Mouse (Mus musculus): ENCODE results near the gene Adamts8. TPM values are rescaled to one million over a fixed set of nuclear protein-coding genes. Genes with fewer than 3 reads are reported as not detected.
A peak's percentile ranks its signal among the peaks of the same experiment; 100 is the strongest.

The Adamts8 gene
- polyA plus RNA-seq, 1 experiment from 2014 or later = 1.7 TPM

- ATAC-seq (replicated peaks) = no peak
- Histone ChIP-seq H3K4me3 (no peak overlapping the region), H3K27ac (no peak overlapping the region), H3K36me3 (replicated peaks) (no peaks in the 10 kb centered on the region), H3K9me3 (no peaks in the 10 kb centered on the region), H3K9ac (no peak overlapping the region), H3K4me1 (no peaks in the 10 kb centered on the region), H3K27me3 (replicated peaks) (no peaks in the 10 kb centered on the region), H3K4me2 (no peak overlapping the region)
- WGBS = 83% methylated on average over 5 of the region's 5 CpGs
Observed at GRCm38 (mm10) chr9:30910491-30910890, 31.9 kb upstream of the Adamts8 start.

- Histone ChIP-seq H3K9me3 (no peaks in the 10 kb centered on the region), H3K4me3 (no peak overlapping the region), H3K4me2 (no peak overlapping the region), H3K36me3 (replicated peaks) (no peaks in the 10 kb centered on the region), H3K27ac (no peak overlapping the region), H3K4me1 (no peaks in the 10 kb centered on the region), H3K27me3 (replicated peaks) (no peaks in the 10 kb centered on the region), H3K9ac (no peak overlapping the region)
- ATAC-seq (replicated peaks) = no peak
- WGBS = 68% methylated on average over 3 of the region's 3 CpGs
Observed at GRCm38 (mm10) chr9:30912161-30912560, 30.2 kb upstream of the Adamts8 start.

- Histone ChIP-seq H3K9ac (no peak overlapping the region), H3K4me1 (peaks cover 1% of the 10 kb centered on the region), H3K27me3 (replicated peaks) (no peaks in the 10 kb centered on the region), H3K9me3 (no peaks in the 10 kb centered on the region), H3K4me2 (no peak overlapping the region), H3K4me3 (no peak overlapping the region), H3K36me3 (replicated peaks) (no peaks in the 10 kb centered on the region), H3K27ac (no peak overlapping the region)
- WGBS = 71% methylated on average over 3 of the region's 3 CpGs
- ATAC-seq (replicated peaks) = no peak
Observed at GRCm38 (mm10) chr9:30913429-30913828, 28.9 kb upstream of the Adamts8 start.

GRCm38 (mm10) chr9:30914241-30914640 is 28.1 kb upstream of the Adamts8 start:
- no peak for ATAC-seq (replicated peaks)
- WGBS = 95% methylated on average over 2 of the region's 2 CpGs

GRCm38 (mm10) chr9:30916266-30916968 is 25.9 kb upstream of the Adamts8 start:
- Histone ChIP-seq H3K36me3 (replicated peaks) (no peaks in the 10 kb centered on the region), H3K4me1 (peaks cover 20% of the 10 kb centered on the region), H3K4me3 (no peak overlapping the region), H3K27ac (no peak overlapping the region), H3K9ac (no peak overlapping the region), H3K27me3 (replicated peaks) (peaks cover 14% of the 10 kb centered on the region), H3K9me3 (no peaks in the 10 kb centered on the region), H3K4me2 (no peak overlapping the region)
- ATAC-seq (replicated peaks) = no peak
- 93% methylated on average over 6 of the region's 6 CpGs for WGBS

More at GRCm38 (mm10) chr9:30914241-30914640, 28.1 kb upstream of the Adamts8 start:
- Histone ChIP-seq H3K9me3 (no peaks in the 10 kb centered on the region), H3K27ac (no peak overlapping the region), H3K4me3 (no peak overlapping the region), H3K36me3 (replicated peaks) (no peaks in the 10 kb centered on the region), H3K4me1 (peaks cover 9% of the 10 kb centered on the region), H3K27me3 (replicated peaks) (0 out of 2 replicates have a peak, but pooled peaks cover 1% of the 10 kb centered on the region), H3K4me2 (no peak overlapping the region), H3K9ac (no peak overlapping the region)

- Histone ChIP-seq H3K36me3 (replicated peaks) (no peaks in the 10 kb centered on the region), H3K27me3 (replicated peaks) (peaks cover 22% of the 10 kb centered on the region), H3K9ac (peak overlapping the region; percentile 2; the same call in 1 of the 2 replicates), H3K4me3 (peak overlapping the region; percentile 8; the same call in 1 of the 2 replicates), H3K4me1 (peaks cover 27% of the 10 kb centered on the region), H3K27ac (no peak overlapping the region), H3K4me2 (peak overlapping the region; percentile 87; the same call in 1 of the 2 replicates), H3K9me3 (no peaks in the 10 kb centered on the region)
- no peak for ATAC-seq (replicated peaks)
- 35% methylated on average over 12 of the region's 12 CpGs for WGBS
Observed at GRCm38 (mm10) chr9:30918466-30919356, 23.7 kb upstream of the Adamts8 start.

GRCm38 (mm10) chr9:30919686-30920085 is 22.7 kb upstream of the Adamts8 start:
- Histone ChIP-seq H3K9me3 (no peaks in the 10 kb centered on the region), H3K4me2 (peak overlapping the region; percentile 87), H3K27ac (no peak overlapping the region), H3K4me1 (peaks cover 27% of the 10 kb centered on the region), H3K9ac (no peak overlapping the region), H3K27me3 (replicated peaks) (peaks cover 22% of the 10 kb centered on the region), H3K36me3 (replicated peaks) (no peaks in the 10 kb centered on the region), H3K4me3 (no peak overlapping the region)
- ATAC-seq (replicated peaks) = no peak
- 88% methylated on average over 9 of the region's 9 CpGs for WGBS

- Histone ChIP-seq H3K27ac (no peak overlapping the region), H3K4me2 (peak overlapping the region; percentile 87), H3K27me3 (replicated peaks) (peaks cover 22% of the 10 kb centered on the region), H3K9me3 (no peaks in the 10 kb centered on the region), H3K9ac (no peak overlapping the region), H3K4me3 (peak overlapping the region; percentile 58; the same call in 1 of the 2 replicates), H3K36me3 (replicated peaks) (no peaks in the 10 kb centered on the region), H3K4me1 (peaks cover 27% of the 10 kb centered on the region)
- no peak for ATAC-seq (replicated peaks)
- WGBS = 29% methylated on average over 6 of the region's 6 CpGs
Observed at GRCm38 (mm10) chr9:30920736-30921135, 21.6 kb upstream of the Adamts8 start.

GRCm38 (mm10) chr9:30921261-30922103 is 20.9 kb upstream of the Adamts8 start:
- WGBS = 2% methylated on average over 56 of the region's 56 CpGs
- H3K9me3 ChIP-seq = no peaks in the 10 kb centered on the region
- peak overlapping the region; percentile 58 for H3K4me3 ChIP-seq
- peaks cover 22% of the 10 kb centered on the region for H3K27me3 ChIP-seq (replicated peaks)
- H3K27ac ChIP-seq = 0 out of 2 replicates have a peak overlapping the region, but pooled peaks have one; percentile 31
- H3K4me2 ChIP-seq = peak overlapping the region; percentile 87
- peaks cover 27% of the 10 kb centered on the region for H3K4me1 ChIP-seq
- peak; percentile 49 for ATAC-seq (replicated peaks)
- H3K9ac ChIP-seq = peak overlapping the region; percentile 49
- H3K36me3 ChIP-seq (replicated peaks) = no peaks in the 10 kb centered on the region

GRCm38 (mm10) chr9:30922197-30922894 is 20.0 kb upstream of the Adamts8 start, which contains the start of gene Adamts15:
Gene Adamts15, minus strand, starts transcription at chr9:30922452.
- peak within 1 kb of the TSS; percentile 58 for H3K4me3 ChIP-seq

GRCm38 (mm10) chr9:30928759-30929158 is 13.6 kb upstream of the Adamts8 start:
- no peaks in the 10 kb centered on the region for H3K9me3 ChIP-seq
- H3K9ac ChIP-seq = no peak overlapping the region
- H3K27ac ChIP-seq = no peak overlapping the region
- H3K4me1 ChIP-seq = no peaks in the 10 kb centered on the region
- ATAC-seq (replicated peaks) = no peak
- no peak overlapping the region for H3K4me3 ChIP-seq
- no peak overlapping the region for H3K4me2 ChIP-seq
- no peaks in the 10 kb centered on the region for H3K27me3 ChIP-seq (replicated peaks)
- WGBS = 95% methylated on average over 2 of the region's 2 CpGs
- no peaks in the 10 kb centered on the region for H3K36me3 ChIP-seq (replicated peaks)

More at GRCm38 (mm10) chr9:30922197-30922894, 20.0 kb upstream of the Adamts8 start, which contains the start of gene Adamts15:
- peaks cover 22% of the 10 kb centered on the region for H3K27me3 ChIP-seq (replicated peaks)
- H3K4me2 ChIP-seq = peak within 1 kb of the TSS; percentile 87
- peak within 1 kb of the TSS; percentile 49 for H3K9ac ChIP-seq
- H3K9me3 ChIP-seq = no peaks in the 10 kb centered on the region
- no peaks in the 10 kb centered on the region for H3K36me3 ChIP-seq (replicated peaks)
- peaks cover 27% of the 10 kb centered on the region for H3K4me1 ChIP-seq
- H3K27ac ChIP-seq = 0 out of 2 replicates have a peak within 1 kb of the TSS, but pooled peaks have one; percentile 31
- peak; percentile 87 for ATAC-seq (replicated peaks)
- WGBS = under 1% methylated on average over 47 of the region's 47 CpGs
